Mouse (Mus musculus) gastrocnemius, postnatal 4 days (tissue): Measurements from ENCODE around the gene Gm4305. TPM values are rescaled to one million over a fixed set of nuclear protein-coding genes. Genes with fewer than 3 reads are reported as not detected.
"Not testable (repeated sequence)": the region's sequence is repeated elsewhere in the genome, so short reads cannot be mapped to it uniquely, and the experiment has no call there.

Experiments used
- DNase-seq, 2 experiments: peaks; one replicate each; pipeline ENCODE4 v3.0.0; 2021 to 2022; ENCODE audit warnings: low spot score in 2 of 2, mixed read lengths in 2 of 2
- long read RNA-seq, 2 experiments: library from polyadenylated mRNA; stranded (forward); transcript quantifications; one replicate each; pipeline ENCODE4 v2.0.0; 2021
- total RNA-seq, 2 experiments: library from RNA; stranded (reverse); gene quantifications; 2 replicates each; pipeline ENCODE4 v1.2.3; 2021

Gene Gm4305
- not detected for total RNA-seq
- long read RNA-seq, experiment 1: 0 reads
- long read RNA-seq, experiment 2: 0 reads

GRCm38 (mm10) chr10:100350793-100351192 lies at the start of gene Gm4305:
Gm4305 (plus strand) TSS chr10:100351093.
- not testable (repeated sequence) for DNase-seq

- not testable (repeated sequence) for DNase-seq
Measured at GRCm38 (mm10) chr10:100335376-100335775, 15.5 kb upstream of the Gm4305 start, which contains the start of gene Gm4301. Gm4301 (plus strand) TSS chr10:100335676.

- DNase-seq: not testable (repeated sequence)
Measured at GRCm38 (mm10) chr10:100340536-100340935, 10.4 kb upstream of the Gm4305 start, which contains the start of gene Gm4302. Gm4302 (plus strand) TSS chr10:100340836.

GRCm38 (mm10) chr10:100345672-100346071 lies 5.2 kb upstream of the Gm4305 start, which contains the start of gene Gm4303:
Gm4303 (plus strand) TSS chr10:100345972.
- not testable (repeated sequence) for DNase-seq

- peak; percentile 12 to 15 for DNase-seq
Measured at GRCm38 (mm10) chr10:100356841-100357240, 5.9 kb downstream of the Gm4305 start.

GRCm38 (mm10) chr10:100361038-100361437 lies 10.1 kb downstream of the Gm4305 start, which contains the start of gene Gm4307:
Gm4307 (plus strand) TSS chr10:100361338.
- DNase-seq: not testable (repeated sequence)

- not testable (repeated sequence) for DNase-seq
Measured at GRCm38 (mm10) chr10:100382460-100382859, 31.6 kb downstream of the Gm4305 start, which contains the start of gene Gm4312. Gm4312 (minus strand) TSS chr10:100382560.

Other genes starting within 250 kb of the Gm4305 start
- gene Gm4301, start 15.4 kb upstream of the Gm4305 start, total RNA-seq: not detected
- not detected for gene Gm4302, start 10.3 kb upstream of the Gm4305 start, total RNA-seq
- not detected for gene Gm4303, start 5.1 kb upstream of the Gm4305 start, total RNA-seq
- gene Gm4307, start 10.2 kb downstream of the Gm4305 start, total RNA-seq: not detected
- gene Gm4312, start 31.5 kb downstream of the Gm4305 start, total RNA-seq: not detected
- gene Tmtc3, start 136.3 kb downstream of the Gm4305 start, total RNA-seq: 10 to 100 TPM; 15.1 to 16.7 TPM
- gene Cep290, start 136.5 kb downstream of the Gm4305 start, total RNA-seq: 1 to 10 TPM; 4.6 to 5.3 TPM
- 1 to 10 TPM; 9.9 TPM for gene 4930430F08Rik, start 239.3 kb downstream of the Gm4305 start, total RNA-seq
- gene 1700017N19Rik, start 239.4 kb downstream of the Gm4305 start, total RNA-seq: not detected